Mouse (Mus musculus) olfactory bulb, adult 2 months (tissue): Measurements from ENCODE around the gene AC109138.7.

Source experiments
- CTCF ChIP-seq: fragments of 200-500 bp; IDR thresholded peaks from 2 replicates; pipeline ENCODE4 v1.5.1; 2012; ENCODE audit warnings: low read depth, mild to moderate bottlenecking, low read length, moderate library complexity; ENCODE audit not compliant: insufficient read depth
- POLR2A ChIP-seq: fragments of 200-500 bp; IDR thresholded peaks from 2 replicates; pipeline ENCODE4 v1.6.1; 2012; ENCODE audit warnings: mild to moderate bottlenecking, low read depth, low read length, moderate library complexity; ENCODE audit not compliant: insufficient read depth

- TF ChIP-seq POLR2A (no peak), CTCF (no peak)
Observed at GRCm38 (mm10) chr19:4217855-4218254, 3.7 kb downstream of the AC109138.7 start.
